Mouse (Mus musculus) heart, embryonic 10.5 days (tissue): ENCODE measurements around the gene Tex30. TPM values are rescaled to one million over a fixed set of nuclear protein-coding genes. Genes with fewer than 3 reads are reported as not detected.

Experiments
- polyA plus RNA-seq: library from polyadenylated mRNA; unstranded; fragments of >200 nt; fragmentation: Nextera tagmentation; extraction: Ambion mirVana; gene quantifications from 2 replicates; pipeline ENCODE4 v1.2.1, GENCODE M21; 2016

Gene Tex30
- polyA plus RNA-seq, 1 experiment from 2014 or later = 106 TPM

Other genes with a start within 250 kb of the Tex30 start
- gene Tpp2, start 168.8 kb downstream of the Tex30 start, polyA plus RNA-seq = 57.6 and 63.8 TPM in 2 replicates
- 0.15 and 0.23 TPM in 2 replicates for gene Mettl21c, start 82.4 kb downstream of the Tex30 start, polyA plus RNA-seq
- gene Gm8251, start 40.5 kb downstream of the Tex30 start, polyA plus RNA-seq = 0.02 and 0.05 TPM in 2 replicates
- 57.3 and 59.0 TPM in 2 replicates for gene Kdelc1, start 16.4 kb upstream of the Tex30 start, polyA plus RNA-seq
- 15.2 and 16.1 TPM in 2 replicates for gene Bivm, start 16.5 kb upstream of the Tex30 start, polyA plus RNA-seq
- 14.4 and 15.0 TPM in 2 replicates for gene Ercc5, start 45.3 kb upstream of the Tex30 start, polyA plus RNA-seq
- gene Mettl21e, start 116.5 kb upstream of the Tex30 start, polyA plus RNA-seq = not detected in 2 replicates